Mouse (Mus musculus) myocyte (in vitro differentiated cells): ENCODE data around the gene Supt3. TPM values are rescaled to one million over a fixed set of nuclear protein-coding genes. Genes with fewer than 3 reads are reported as not detected.
A peak's percentile ranks its signal among the peaks of the same experiment; 100 is the strongest.

Experiments
- H3K27me3 ChIP-seq: one replicate; pipeline ENCODE4 v1.6.1; 2011; ENCODE audit not compliant: control insufficient read depth, insufficient read depth, insufficient read length
- H3K36me3 ChIP-seq: one replicate; pipeline ENCODE4 v1.6.1; 2011; ENCODE audit not compliant: control insufficient read depth, insufficient read depth
- H3K4me2 ChIP-seq: one replicate; pipeline ENCODE4 v1.6.1; 2011; ENCODE audit warnings: low read depth, control low read depth
- H3K4me3 ChIP-seq: one replicate; pipeline ENCODE4 v1.5.1; 2011; ENCODE audit warnings: mild to moderate bottlenecking, control low read depth, moderate library complexity
- H3K79me2 ChIP-seq: one replicate; pipeline ENCODE4 v1.6.1; 2011; ENCODE audit not compliant: control insufficient read depth, insufficient read depth
- H3ac ChIP-seq: one replicate; pipeline ENCODE4 v1.6.1; 2011; ENCODE audit not compliant: control insufficient read depth, insufficient read length
- CEBPB ChIP-seq: IDR thresholded peaks from 2 replicates; pipeline ENCODE4 v1.6.1; 2011; ENCODE audit warnings: mild to moderate bottlenecking, moderate library complexity; ENCODE audit not compliant: poor library complexity, insufficient read depth, severe bottlenecking
- E2F4 ChIP-seq: IDR thresholded peaks from one replicate; pipeline ENCODE4 v1.6.1; 2011; ENCODE audit warnings: mild to moderate bottlenecking, control low read depth, moderate library complexity; ENCODE audit not compliant: insufficient read depth
- MAX ChIP-seq: IDR thresholded peaks from one replicate; pipeline ENCODE4 v1.6.1; 2011; ENCODE audit warnings: low read depth, mild to moderate bottlenecking, control low read depth
- MYOD1 ChIP-seq, 3 experiments: IDR thresholded peaks; one replicate each; pipeline ENCODE4 v1.6.1; 2011; ENCODE audit warnings: control low read depth in 2 of 3, low read depth in 2 of 3, mild to moderate bottlenecking in 2 of 3, moderate library complexity in 1 of 3; ENCODE audit not compliant: insufficient read length in 2 of 3, control insufficient read depth in 1 of 3
- MYOG ChIP-seq, 3 experiments: IDR thresholded peaks; one replicate each; pipeline ENCODE4 v1.6.1; 2011; ENCODE audit warnings: control low read depth in 2 of 3, low read depth in 2 of 3, mild to moderate bottlenecking in 2 of 3; ENCODE audit not compliant: insufficient read length in 2 of 3, control insufficient read depth in 1 of 3, insufficient read depth in 1 of 3
- POLR2A ChIP-seq: IDR thresholded peaks from one replicate; pipeline ENCODE4 v1.6.1; 2011; ENCODE audit warnings: low read depth, mild to moderate bottlenecking, control low read depth, moderate library complexity; ENCODE audit not compliant: insufficient read length
- POLR2AphosphoS2 ChIP-seq: IDR thresholded peaks from one replicate; pipeline ENCODE4 v1.6.1; 2011; ENCODE audit warnings: low read depth, control low read depth; ENCODE audit not compliant: insufficient read length
- REST ChIP-seq: IDR thresholded peaks from one replicate; pipeline ENCODE4 v1.6.1; 2011; ENCODE audit warnings: mild to moderate bottlenecking, control low read depth, moderate library complexity; ENCODE audit not compliant: insufficient read depth, insufficient read length
- SRF ChIP-seq: IDR thresholded peaks from one replicate; pipeline ENCODE4 v1.6.1; 2011; ENCODE audit warnings: low read depth; ENCODE audit not compliant: control insufficient read depth, insufficient read length
- TCF12 ChIP-seq: IDR thresholded peaks from one replicate; pipeline ENCODE4 v1.6.1; 2011; ENCODE audit warnings: mild to moderate bottlenecking, control low read depth; ENCODE audit not compliant: poor library complexity, insufficient read depth, severe bottlenecking
- TCF3 ChIP-seq: IDR thresholded peaks from one replicate; pipeline ENCODE4 v1.6.1; 2011; ENCODE audit warnings: low read depth, control low read depth; ENCODE audit not compliant: insufficient read length
- USF1 ChIP-seq: IDR thresholded peaks from one replicate; pipeline ENCODE4 v1.6.1; 2011; ENCODE audit warnings: low read depth, mild to moderate bottlenecking, control low read depth, moderate library complexity
- polyA plus RNA-seq: library from polyadenylated mRNA; unstranded; fragments of >200 nt; fragmentation: generic; extraction: Trizol; gene quantifications from one replicate; pipeline ENCODE4 v1.2.1, GENCODE M21; 2012; ENCODE audit warnings: missing spikeins

The Supt3 gene
- polyA plus RNA-seq, 1 experiment, result 30.9 TPM

DNA sequence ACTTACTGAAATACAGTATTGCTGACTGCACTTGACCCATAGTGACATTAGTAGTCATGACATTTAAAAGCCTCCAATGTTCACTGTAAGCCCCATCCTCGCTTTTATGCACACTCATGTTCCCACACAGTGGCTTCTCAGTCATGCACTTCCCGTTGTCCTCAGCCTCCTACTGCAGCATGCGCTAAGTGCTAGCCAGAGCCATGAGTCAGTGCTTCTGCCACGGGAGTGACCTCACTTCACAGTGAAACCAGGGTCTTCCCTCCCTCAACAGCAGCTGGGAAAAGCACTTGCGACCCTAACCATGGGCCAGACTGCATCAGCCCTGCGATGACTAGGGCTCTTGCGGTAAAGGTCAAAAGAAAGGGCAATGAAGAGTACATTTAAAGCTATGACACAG lies 256.7 kb downstream of the Supt3 start:
- Histone ChIP-seq H3K4me3 (no peak overlapping the region), H3K27me3 (no peaks in the 10 kb centered on the region), H3ac (no peak overlapping the region), H3K79me2 (no peaks in the 10 kb centered on the region), H3K36me3 (no peaks in the 10 kb centered on the region), H3K4me2 (peak overlapping the region; percentile 39)
- TF ChIP-seq POLR2AphosphoS2 (no peak), TCF3 (peak; percentile 13), REST (no peak), TCF12 (no peak), MYOD1 (IDR thresholded peaks at IDR 0.05; ENCODE audit: control insufficient read depth in 1 of 3, insufficient read length in 2 of 3, low read depth in 2 of 3) (peak in 1 of 3 experiments; percentile 67), MYOG (IDR thresholded peaks at IDR 0.05; ENCODE audit: control insufficient read depth in 1 of 3, insufficient read depth in 1 of 3, insufficient read length in 2 of 3, low read depth in 2 of 3) (peak in 1 of 3 experiments; percentile 48), MAX (no peak)

DNA sequence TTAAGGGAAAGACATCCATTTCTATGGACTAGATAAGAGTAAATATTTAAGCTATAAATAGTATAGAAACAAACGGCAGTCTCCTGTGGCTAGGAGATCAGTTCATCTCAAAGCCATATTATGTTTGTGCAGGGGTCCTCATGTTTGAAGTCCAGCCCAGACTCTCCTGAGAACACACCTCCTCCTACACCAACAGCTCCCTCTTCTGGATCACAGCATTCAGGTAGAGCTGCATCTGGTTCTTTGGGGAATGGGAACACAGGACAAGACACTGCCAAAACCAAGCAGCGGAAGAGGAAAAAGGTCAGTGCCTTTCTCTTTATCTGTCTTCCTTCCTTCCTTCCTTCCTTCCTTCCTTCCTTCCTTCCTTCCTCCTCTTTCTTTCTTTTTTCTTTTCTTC lies 264.1 kb downstream of the Supt3 start:
- TF ChIP-seq CEBPB (no peak), POLR2A (no peak), MAX (no peak), USF1 (no peak), MYOG (IDR thresholded peaks at IDR 0.05; ENCODE audit: control insufficient read depth in 1 of 3, insufficient read depth in 1 of 3, insufficient read length in 2 of 3, low read depth in 2 of 3) (no peak), REST (no peak), POLR2AphosphoS2 (no peak), MYOD1 (IDR thresholded peaks at IDR 0.05; ENCODE audit: control insufficient read depth in 1 of 3, insufficient read length in 2 of 3, low read depth in 2 of 3) (no peak), TCF12 (no peak), E2F4 (no peak), SRF (no peak), TCF3 (no peak)
- Histone ChIP-seq H3K4me3 (no peak overlapping the region), H3K27me3 (no peaks in the 10 kb centered on the region), H3K4me2 (no peak overlapping the region), H3ac (no peak overlapping the region), H3K79me2 (no peaks in the 10 kb centered on the region), H3K36me3 (no peaks in the 10 kb centered on the region)

DNA sequence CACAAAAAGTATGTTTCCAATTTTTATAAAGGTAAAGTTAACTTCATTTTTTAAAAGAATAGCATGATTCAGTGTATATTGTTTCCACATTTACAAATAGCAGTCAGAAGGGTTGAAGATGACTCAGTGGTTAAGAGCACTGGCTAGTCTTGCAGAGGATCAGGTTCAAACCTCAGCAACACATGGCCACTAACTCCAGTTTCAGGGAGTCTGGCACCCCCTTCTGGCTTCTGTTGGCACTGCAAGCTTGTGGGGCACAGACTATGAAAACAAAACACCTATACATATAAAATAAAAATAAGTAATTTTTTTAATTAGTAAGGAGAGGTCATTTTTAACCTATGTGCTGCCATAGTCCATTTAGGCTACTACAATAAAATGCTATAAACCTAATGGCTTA lies 268.9 kb downstream of the Supt3 start:
- Histone ChIP-seq H3K4me2 (no peak overlapping the region), H3K4me3 (no peak overlapping the region), H3K79me2 (no peaks in the 10 kb centered on the region), H3ac (no peak overlapping the region), H3K27me3 (no peaks in the 10 kb centered on the region), H3K36me3 (no peaks in the 10 kb centered on the region)
- TF ChIP-seq CEBPB (no peak), MYOG (IDR thresholded peaks at IDR 0.05; ENCODE audit: control insufficient read depth in 1 of 3, insufficient read depth in 1 of 3, insufficient read length in 2 of 3, low read depth in 2 of 3) (no peak), REST (no peak), USF1 (no peak), TCF3 (no peak), MYOD1 (IDR thresholded peaks at IDR 0.05; ENCODE audit: control insufficient read depth in 1 of 3, insufficient read length in 2 of 3, low read depth in 2 of 3) (no peak), MAX (no peak), E2F4 (no peak), SRF (no peak), POLR2A (no peak), POLR2AphosphoS2 (no peak)

DNA sequence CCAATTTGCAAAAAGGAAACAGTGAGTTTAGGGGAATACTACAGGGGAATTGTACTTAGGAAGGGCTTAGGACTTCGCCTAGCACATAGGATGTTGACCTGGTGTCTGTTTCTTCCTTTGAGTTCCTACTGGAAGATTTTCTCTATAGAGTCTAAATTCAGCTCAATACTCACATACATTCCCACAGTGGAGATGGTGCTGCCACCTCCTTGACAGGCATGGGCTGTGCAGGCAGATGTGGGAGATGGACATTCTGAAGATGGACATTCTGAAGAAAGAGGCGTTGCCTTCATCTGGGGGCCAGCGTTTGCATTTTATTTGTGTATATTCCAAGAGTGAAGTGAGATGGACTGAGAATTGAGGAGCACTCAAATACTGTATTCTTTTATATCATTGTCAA lies 269.6 kb downstream of the Supt3 start:
- H3K4me3 ChIP-seq, result no peak overlapping the region
- TF ChIP-seq TCF3 (no peak), USF1 (no peak)

DNA sequence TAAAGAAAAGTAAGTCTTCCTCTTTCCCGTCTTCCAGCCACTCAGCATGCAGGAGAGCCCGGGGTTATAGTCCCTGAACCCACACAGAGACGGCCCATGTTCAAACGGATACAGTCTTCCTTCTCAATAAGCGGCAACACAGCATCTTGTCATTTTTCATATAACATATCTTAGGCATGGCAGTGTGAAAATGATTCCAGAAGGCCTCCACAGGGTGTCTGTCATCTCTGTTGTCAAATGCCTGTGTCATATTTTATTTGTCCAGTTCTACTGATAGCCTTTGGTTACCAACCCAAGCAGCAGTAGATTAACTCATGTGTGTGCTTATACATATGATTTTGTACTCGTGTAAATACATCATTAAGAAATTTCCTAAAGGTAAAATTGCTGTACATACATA lies 270.3 kb downstream of the Supt3 start:
- TF ChIP-seq USF1, result no peak
- TF ChIP-seq POLR2AphosphoS2, result no peak
- no peak for TF ChIP-seq E2F4
- no peaks in the 10 kb centered on the region for H3K79me2 ChIP-seq
- H3ac ChIP-seq, result no peak overlapping the region
- H3K27me3 ChIP-seq, result no peaks in the 10 kb centered on the region
- H3K4me3 ChIP-seq, result no peak overlapping the region
- H3K36me3 ChIP-seq, result no peaks in the 10 kb centered on the region
- no peak overlapping the region for H3K4me2 ChIP-seq

More for the DNA sequence above, 269.6 kb downstream of the Supt3 start:
- H3K79me2 ChIP-seq, result no peaks in the 10 kb centered on the region
- H3K36me3 ChIP-seq, result no peaks in the 10 kb centered on the region
- no peak overlapping the region for H3ac ChIP-seq
- no peaks in the 10 kb centered on the region for H3K27me3 ChIP-seq
- H3K4me2 ChIP-seq, result no peak overlapping the region
